Mouse (Mus musculus): ENCODE measurements around the gene BC005537. TPM values are rescaled to one million over a fixed set of nuclear protein-coding genes. Genes with fewer than 3 reads are reported as not detected.
"Not testable (repeated sequence)": the region's sequence is repeated elsewhere in the genome, so short reads cannot be mapped to it uniquely, and the experiment has no call there.

Gene BC005537
- 71.0 and 76.9 TPM in 2 replicates for total RNA-seq (2017)

GRCm38 (mm10) chr13:24801308-24801921 lies at the start of gene BC005537:
BC005537 (plus strand) TSS chr13:24801657.
- ATAC-seq (ENCODE audit: extremely low read depth, insufficient number of reproducible peaks, low FRiP score, poor library complexity, severe bottlenecking): peak; percentile 27

DNA sequence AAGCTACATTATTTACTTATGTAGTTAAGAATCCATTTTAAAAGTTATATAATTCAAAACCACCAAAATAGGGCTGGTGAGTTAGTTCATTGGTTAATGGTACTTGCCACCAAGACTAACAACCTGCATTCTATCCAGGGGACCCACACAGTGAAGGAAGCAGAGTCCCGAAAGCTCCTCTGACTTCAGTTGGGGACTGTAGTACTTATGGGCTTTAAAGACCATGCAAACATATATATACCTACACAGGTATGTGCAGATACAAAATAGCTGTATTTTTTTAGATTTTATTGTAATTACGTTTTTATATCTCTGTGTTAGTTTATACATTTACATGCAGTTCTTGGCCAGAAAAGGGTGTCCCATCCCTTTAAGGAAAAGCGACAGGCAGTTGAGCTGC lies 44.7 kb upstream of the BC005537 start:
- no peak for ATAC-seq (ENCODE audit: extremely low read depth, insufficient number of reproducible peaks, low FRiP score, poor library complexity, severe bottlenecking)

DNA sequence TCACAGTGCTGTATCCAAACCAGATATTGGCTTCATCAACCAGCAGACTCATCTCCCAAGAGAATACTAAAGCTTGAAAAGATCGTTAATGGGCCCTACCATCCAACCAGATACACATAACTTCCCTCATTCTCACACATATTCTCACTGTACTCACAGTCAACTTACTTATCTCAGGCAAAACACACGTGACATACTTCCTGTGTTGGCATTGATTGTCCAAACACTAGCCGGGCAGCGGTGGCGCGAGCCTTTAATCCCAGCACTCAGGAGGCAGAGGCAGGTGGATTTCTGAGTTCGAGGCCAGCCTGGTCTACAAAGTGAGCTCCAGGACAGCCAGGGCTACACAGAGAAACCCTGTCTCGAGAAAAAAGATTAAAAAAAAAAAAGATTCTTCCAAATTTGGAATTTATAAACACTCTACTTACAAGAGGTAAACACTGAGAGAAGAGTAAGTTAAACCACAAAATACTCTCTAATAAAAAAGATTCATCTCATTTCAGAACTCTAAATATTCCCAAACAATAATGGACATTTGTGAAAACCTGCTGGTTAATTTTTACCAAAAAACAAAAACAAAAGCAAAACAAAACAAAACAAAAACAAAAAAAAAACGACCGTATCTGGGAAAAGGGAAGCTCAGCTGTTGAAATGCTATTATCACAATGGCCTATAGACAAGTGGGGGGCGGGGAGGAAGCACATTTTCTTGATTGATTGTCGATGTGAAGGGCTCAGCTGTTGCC lies 43.5 kb upstream of the BC005537 start:
- no peak for ATAC-seq (ENCODE audit: extremely low read depth, insufficient number of reproducible peaks, low FRiP score, poor library complexity, severe bottlenecking)

DNA sequence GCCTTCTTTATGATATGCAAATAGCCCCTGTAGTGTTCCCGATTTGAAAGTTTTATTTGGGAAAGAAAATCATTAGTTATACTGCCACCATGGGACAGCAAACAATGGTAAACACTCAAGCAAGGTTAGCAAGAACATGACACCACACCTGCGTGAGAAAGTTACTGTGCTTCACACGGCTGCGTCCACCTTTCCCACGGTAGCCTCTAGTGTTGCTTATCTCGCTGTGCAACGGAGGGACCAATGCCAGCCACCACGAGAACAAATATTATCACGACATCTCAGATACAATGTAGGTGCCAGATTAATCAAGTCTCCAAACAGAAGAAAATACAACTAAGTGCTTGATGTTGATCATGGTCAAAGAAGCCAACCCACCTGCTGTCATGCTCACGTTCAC lies 42.0 kb upstream of the BC005537 start:
- ATAC-seq (ENCODE audit: extremely low read depth, insufficient number of reproducible peaks, low FRiP score, poor library complexity, severe bottlenecking): no peak

DNA sequence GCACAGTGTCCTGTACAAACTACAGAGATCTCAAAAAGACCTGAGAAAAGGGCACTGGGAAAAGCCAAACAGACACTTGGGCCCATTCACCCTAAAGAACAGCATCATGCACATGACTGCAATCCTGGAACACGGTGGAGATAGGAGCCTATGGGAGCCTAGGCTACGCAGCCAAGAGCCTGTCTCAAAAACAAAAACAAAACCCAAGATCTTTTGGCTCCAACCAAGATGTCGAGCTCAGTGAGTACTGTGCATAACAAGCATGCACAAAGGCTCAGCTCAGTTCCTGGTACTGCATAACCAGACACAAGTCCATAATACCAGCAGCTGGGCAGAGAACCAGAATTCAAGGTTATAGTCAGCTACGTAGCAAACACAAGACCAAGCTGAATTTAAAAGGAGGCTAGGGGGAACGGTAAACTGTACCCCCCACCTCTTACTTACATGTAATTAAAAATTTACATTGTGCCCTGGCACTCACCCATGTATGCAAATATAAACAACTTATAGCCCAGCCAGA lies 41.0 kb upstream of the BC005537 start:
- no peak for ATAC-seq (ENCODE audit: extremely low read depth, insufficient number of reproducible peaks, low FRiP score, poor library complexity, severe bottlenecking)

DNA sequence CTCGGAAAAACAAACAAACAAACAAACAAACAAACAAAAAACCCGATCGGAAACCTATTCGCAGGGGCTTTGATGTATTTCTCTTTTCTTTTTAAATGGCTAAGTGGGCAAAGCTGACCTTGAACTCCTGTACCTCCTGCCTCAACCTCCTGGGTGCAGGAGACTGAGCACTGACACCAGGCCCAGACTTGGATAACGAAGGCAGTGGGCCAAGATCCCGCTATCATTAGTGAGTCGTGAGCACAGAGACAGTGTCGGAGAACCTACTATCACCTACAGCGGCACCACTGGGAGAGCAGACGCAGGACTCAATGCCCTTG lies 40.4 kb upstream of the BC005537 start:
- ATAC-seq (ENCODE audit: extremely low read depth, insufficient number of reproducible peaks, low FRiP score, poor library complexity, severe bottlenecking): no peak

DNA sequence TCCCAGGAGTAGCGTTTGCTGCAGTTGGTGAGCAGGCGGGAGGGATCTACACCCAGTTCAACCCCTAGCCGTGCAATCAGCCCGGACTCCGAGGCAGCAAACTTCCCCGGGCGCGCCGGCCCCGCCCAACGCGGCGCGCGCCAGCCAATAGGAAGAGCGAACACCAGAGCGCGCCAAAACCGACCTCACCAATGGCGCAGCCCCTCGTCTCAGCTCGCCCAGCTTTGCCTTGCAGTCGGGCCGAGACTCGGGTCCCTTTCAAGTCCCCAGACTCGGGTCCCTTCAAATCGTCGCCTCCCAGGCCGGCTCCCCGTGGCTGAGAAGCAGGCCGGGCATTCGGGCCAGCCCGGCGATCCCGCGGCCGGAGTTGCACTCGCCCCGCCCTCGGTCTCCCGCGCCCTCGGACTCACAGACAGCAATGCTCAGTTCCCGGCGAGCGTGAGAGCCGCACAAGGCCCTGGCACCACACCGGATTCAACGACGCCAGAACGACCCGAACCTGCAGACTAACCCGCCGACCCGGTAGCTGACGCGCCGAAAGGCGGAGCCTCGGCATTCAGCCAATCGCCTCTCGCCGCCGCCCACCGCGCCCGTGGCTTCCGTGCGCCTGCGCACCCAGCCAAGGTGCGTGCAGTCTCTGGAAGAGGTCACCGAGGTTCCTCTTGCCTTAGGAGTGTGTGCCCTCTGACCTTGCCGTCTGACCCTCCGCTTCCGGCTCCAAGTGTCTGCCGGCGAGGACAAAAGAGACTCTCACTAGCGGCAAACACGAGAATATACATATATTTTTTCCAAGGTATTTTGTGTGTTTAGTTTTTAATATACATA lies 39.8 kb upstream of the BC005537 start, which contains the start of gene Gmnn:
Gmnn (minus strand) TSS at position 521 of the 825 bp plus-strand sequence.
- peak; percentile 86 for ATAC-seq (ENCODE audit: extremely low read depth, insufficient number of reproducible peaks, low FRiP score, poor library complexity, severe bottlenecking)

- ATAC-seq (ENCODE audit: extremely low read depth, insufficient number of reproducible peaks, low FRiP score, poor library complexity, severe bottlenecking): no peak
These were observed 39.2 kb upstream of the BC005537 start for GRCm38 (mm10) chr13:24762254-24762653.

DNA sequence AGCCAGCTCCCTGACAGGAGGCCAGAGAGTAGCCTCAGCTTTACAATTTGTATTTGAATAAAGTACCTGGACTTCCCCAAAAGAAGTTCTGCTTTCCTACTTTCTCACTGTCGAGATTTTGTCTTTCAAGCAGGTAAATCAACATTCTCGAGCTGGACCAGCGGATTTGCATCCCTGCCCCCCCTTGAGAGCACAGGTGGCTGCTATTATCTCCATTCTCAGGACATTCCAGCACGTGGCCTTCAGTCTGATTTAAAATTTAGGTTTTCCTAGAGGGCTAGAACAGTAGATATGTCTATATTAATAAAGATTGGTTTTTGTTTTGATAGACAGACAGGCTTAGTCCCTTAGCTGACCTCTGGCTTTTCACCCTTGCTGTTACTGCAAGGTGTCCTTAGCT lies 33.6 kb upstream of the BC005537 start:
- not testable (repeated sequence) for ATAC-seq (ENCODE audit: extremely low read depth, insufficient number of reproducible peaks, low FRiP score, poor library complexity, severe bottlenecking)

GRCm38 (mm10) chr13:24771482-24771881 lies 30.0 kb upstream of the BC005537 start:
- ATAC-seq (ENCODE audit: extremely low read depth, insufficient number of reproducible peaks, low FRiP score, poor library complexity, severe bottlenecking): not testable (repeated sequence)

DNA sequence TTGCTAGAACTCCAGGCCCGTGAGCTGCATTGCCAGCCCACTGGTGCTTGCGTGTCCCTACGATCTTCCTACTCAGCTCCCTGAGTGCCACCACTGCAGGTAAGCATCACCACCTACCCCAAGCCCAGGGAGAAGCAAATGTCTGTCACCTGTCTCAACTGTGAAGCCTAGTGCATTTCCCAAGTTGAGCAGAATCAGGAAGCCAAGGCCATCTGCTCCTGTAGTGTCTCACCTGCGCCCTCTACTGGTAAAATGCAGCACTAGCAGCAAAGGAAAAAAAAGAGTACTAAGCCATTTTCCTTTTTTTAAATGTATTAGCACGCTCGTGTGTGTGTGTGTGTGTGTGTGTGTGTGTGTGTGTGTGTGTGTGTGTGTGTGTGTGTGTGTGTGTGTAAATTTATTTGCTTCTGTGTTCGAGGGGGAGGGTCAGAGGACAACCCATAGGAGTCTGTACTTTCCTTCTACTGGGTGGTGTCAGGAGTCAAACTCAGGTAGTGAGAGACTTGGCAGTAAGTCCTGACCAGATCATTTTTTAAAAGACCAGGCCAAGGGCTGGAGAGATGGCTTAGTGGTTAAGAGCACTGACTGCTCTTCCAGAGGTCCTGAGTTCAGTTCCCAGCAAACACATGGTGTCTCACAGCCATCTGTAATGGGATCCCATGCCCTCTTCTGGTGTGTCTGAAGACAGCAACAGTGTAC lies 25.2 kb upstream of the BC005537 start:
- peak; percentile 84 for ATAC-seq (ENCODE audit: extremely low read depth, insufficient number of reproducible peaks, low FRiP score, poor library complexity, severe bottlenecking)

DNA sequence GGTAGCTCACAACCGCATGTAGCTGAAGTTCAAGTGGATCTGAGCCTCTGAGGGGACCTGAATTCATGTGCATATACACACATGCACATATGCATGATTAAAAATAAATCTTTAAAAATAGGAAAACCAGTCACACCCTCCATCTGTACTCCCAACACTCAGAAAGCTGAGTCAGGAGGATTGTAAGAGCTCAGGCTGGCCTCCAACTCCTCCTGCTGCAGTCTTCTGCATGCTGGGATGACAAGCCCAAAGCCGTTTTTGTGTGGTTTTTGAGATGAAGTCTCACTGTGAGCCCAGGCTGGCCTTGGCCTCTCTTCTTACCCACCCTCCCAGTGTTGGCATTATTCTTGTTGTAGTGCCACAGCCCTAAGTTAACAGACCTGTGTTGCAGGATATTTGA lies 23.4 kb upstream of the BC005537 start:
- ATAC-seq (ENCODE audit: extremely low read depth, insufficient number of reproducible peaks, low FRiP score, poor library complexity, severe bottlenecking): no peak

GRCm38 (mm10) chr13:24778706-24779380 lies 22.6 kb upstream of the BC005537 start:
- ATAC-seq (ENCODE audit: extremely low read depth, insufficient number of reproducible peaks, low FRiP score, poor library complexity, severe bottlenecking): no peak

- no peak for ATAC-seq (ENCODE audit: extremely low read depth, insufficient number of reproducible peaks, low FRiP score, poor library complexity, severe bottlenecking)
These were observed 19.5 kb upstream of the BC005537 start for GRCm38 (mm10) chr13:24781916-24782315.

DNA sequence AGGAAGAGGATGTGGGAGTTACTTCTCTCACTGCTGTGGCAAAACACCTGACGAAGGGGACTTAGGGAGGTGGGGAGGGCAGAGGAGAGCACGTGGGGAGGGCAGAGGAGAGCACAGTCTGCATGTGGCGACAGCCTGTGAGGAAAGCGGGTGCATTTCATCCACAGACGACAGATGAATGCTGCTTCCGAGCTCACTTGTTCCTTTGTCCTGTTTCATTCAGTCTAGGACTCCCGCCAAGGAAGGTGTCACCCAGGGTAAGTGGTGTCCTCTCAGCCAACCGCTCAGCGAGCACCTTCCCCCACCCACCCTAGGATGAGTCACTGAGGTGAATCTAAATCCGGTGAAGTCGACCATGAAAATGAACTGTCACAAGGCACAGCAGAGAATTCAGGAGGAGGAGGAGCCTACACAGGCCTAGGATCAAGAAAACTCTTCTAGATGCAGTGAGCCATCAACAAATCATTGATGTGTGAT lies 15.4 kb upstream of the BC005537 start:
- ATAC-seq (ENCODE audit: extremely low read depth, insufficient number of reproducible peaks, low FRiP score, poor library complexity, severe bottlenecking): peak; percentile 66; the same call in 1 of the 2 replicates

DNA sequence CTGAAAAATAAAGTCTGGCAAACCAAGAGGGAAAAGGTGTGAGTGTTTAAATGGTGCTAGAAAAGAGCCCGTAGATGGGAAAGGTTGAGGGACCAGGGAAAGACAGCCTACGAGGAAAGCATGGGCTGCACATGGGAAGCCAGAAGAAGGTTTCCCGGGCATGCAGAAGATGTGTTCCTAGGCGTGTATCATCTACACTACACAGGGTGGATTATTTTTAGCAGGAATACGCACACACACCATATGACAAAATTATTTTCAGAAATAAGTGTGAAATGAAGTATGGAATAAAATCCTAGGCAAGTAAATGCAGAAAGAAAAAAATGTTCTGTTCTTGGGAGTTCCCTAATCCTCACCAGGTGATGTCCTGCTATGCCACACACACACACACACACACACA lies 14.0 kb upstream of the BC005537 start:
- no peak for ATAC-seq (ENCODE audit: extremely low read depth, insufficient number of reproducible peaks, low FRiP score, poor library complexity, severe bottlenecking)

- ATAC-seq (ENCODE audit: extremely low read depth, insufficient number of reproducible peaks, low FRiP score, poor library complexity, severe bottlenecking): peak; percentile 92
These were observed 10.1 kb upstream of the BC005537 start for GRCm38 (mm10) chr13:24791349-24791748.

- ATAC-seq (ENCODE audit: extremely low read depth, insufficient number of reproducible peaks, low FRiP score, poor library complexity, severe bottlenecking): no peak
These were observed 8.9 kb upstream of the BC005537 start for GRCm38 (mm10) chr13:24792411-24793045.
